Comparison of ENCODE assay signal across 8 mouse cellular contexts in the genomic region with DNA sequence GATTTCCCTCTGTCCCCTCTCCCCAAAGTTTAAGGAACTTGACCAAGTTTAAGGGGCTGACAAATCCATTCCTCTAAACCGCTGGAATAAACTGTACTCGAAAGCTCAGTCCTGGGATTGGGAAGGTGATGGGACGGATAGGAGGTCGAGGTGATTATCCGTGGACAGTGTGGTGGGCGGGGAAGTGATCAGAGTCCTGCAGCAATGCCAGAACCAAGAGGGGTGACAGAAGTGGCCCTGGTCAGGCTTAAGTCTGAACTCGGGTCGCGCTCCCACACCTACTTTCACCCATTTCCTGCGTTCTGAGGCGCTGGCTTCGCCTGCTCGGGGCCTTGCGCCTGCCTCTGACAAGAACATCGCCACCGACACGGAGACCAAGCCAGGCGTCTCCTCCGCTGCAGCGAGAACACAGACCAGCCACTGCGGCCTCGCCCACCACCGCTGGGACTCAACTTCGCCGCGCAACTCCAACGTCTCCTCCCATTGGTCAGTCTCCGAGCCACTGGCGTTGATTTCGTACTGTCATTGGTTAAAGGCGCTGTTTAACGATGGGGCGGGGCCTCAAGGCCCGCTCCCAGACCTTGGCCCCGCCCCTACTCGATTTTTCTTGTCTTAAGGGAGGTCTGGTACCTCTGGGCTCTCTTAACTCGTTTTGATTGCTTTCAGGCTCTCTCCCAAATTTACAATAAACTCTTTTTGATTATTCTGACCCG. TPM values are rescaled to one million over a fixed set of nuclear protein-coding genes. Genes with fewer than 3 reads are reported as not detected.
DNase-seq lines count a peak whose midpoint lies in the region; ATAC-seq and TF ChIP-seq lines count a peak whose summit lies in the region.

No protein-coding gene starts in this region.

- H3K79me2 ChIP-seq in C2C12 (ENCODE audit: control insufficient read depth, insufficient read depth) = peaks cover 10% of the 10 kb centered on the region

- TF ChIP-seq CTCF in C2C12 (IDR thresholded peaks at IDR 0.05; ENCODE audit: control insufficient read depth, insufficient read depth, insufficient read length) = no peak
- no peak for TF ChIP-seq CTCF in brain, embryonic 14.5 days (IDR thresholded peaks at IDR 0.05; ENCODE audit: borderline replicate concordance, extremely low read depth, insufficient read depth, insufficient read length)
- TF ChIP-seq CTCF in kidney, postnatal 0 days (IDR thresholded peaks at IDR 0.05; ENCODE audit: low read depth) = no peak

- no peaks in the 10 kb centered on the region for H3K36me3 ChIP-seq in C2C12 (ENCODE audit: control insufficient read depth, insufficient read depth)
- H3K36me3 ChIP-seq in erythroblast, embryonic 14.5 days (ENCODE audit: control insufficient read depth) = peaks cover 11% of the 10 kb centered on the region
- H3K36me3 ChIP-seq in heart, embryonic 12.5 days = peaks cover 3% of the 10 kb centered on the region; the same call in 1 of the 2 replicates
- no peaks in the 10 kb centered on the region for H3K36me3 ChIP-seq in kidney, postnatal 0 days (ENCODE audit: insufficient read depth, low read length)
- no peaks in the 10 kb centered on the region for H3K36me3 ChIP-seq in liver, embryonic 11.5 days (ENCODE audit: control insufficient read depth, insufficient read depth, low read length)
- no peaks in the 10 kb centered on the region; the same call in 1 of the 2 replicates for H3K36me3 ChIP-seq in stomach, embryonic 14.5 days (ENCODE audit: control insufficient read depth, insufficient read depth, low read length)

- ATAC-seq in heart, embryonic 12.5 days (ENCODE audit: insufficient number of reproducible peaks, low FRiP score) = peak; percentile 94
- peak; percentile 95 for ATAC-seq in kidney, postnatal 0 days (replicated peaks; ENCODE audit: low FRiP score, low read depth)
- ATAC-seq in liver, embryonic 11.5 days (replicated peaks; ENCODE audit: low FRiP score) = peak; percentile 91
- peak; percentile 95 for ATAC-seq in stomach, embryonic 14.5 days (ENCODE audit: insufficient number of reproducible peaks, insufficient read depth, low FRiP score, low read depth)

- H3K4me2 ChIP-seq in heart, embryonic 12.5 days = peak overlapping the region; percentile 88
- peak overlapping the region; percentile 94 for H3K4me2 ChIP-seq in kidney, postnatal 0 days (ENCODE audit: low read length)
- peak overlapping the region; percentile 94 for H3K4me2 ChIP-seq in liver, embryonic 11.5 days
- peak overlapping the region; percentile 78 for H3K4me2 ChIP-seq in stomach, embryonic 14.5 days (replicated peaks; ENCODE audit: low read depth, low read length)

- H3ac ChIP-seq in C2C12 (ENCODE audit: control insufficient read depth, insufficient read length, low read depth) = peak overlapping the region; percentile 93

- no peaks in the 10 kb centered on the region for H3K79me3 ChIP-seq in C2C12 (ENCODE audit: low read depth)

- no peaks in the 10 kb centered on the region for H3K27me3 ChIP-seq in C2C12 (ENCODE audit: control insufficient read depth, insufficient read depth, insufficient read length)
- no peaks in the 10 kb centered on the region for H3K27me3 ChIP-seq in erythroblast, embryonic 14.5 days (ENCODE audit: control insufficient read depth)
- H3K27me3 ChIP-seq in heart, embryonic 12.5 days (replicated peaks) = no peaks in the 10 kb centered on the region
- H3K27me3 ChIP-seq in kidney, postnatal 0 days (ENCODE audit: insufficient read depth, low read length) = no peaks in the 10 kb centered on the region
- H3K27me3 ChIP-seq in liver, embryonic 11.5 days (replicated peaks; ENCODE audit: control insufficient read depth, insufficient read depth, low read length) = no peaks in the 10 kb centered on the region
- no peaks in the 10 kb centered on the region for H3K27me3 ChIP-seq in stomach, embryonic 14.5 days (ENCODE audit: control insufficient read depth, insufficient read depth, low read length)

- WGBS in heart, embryonic 12.5 days = under 1% methylated on average over 38 of the region's 38 CpGs
- under 1% methylated on average over 38 of the region's 38 CpGs for WGBS in kidney, postnatal 0 days
- WGBS in liver, embryonic 11.5 days = under 1% methylated on average over 38 of the region's 38 CpGs
- under 1% methylated on average over 38 of the region's 38 CpGs for WGBS in stomach, embryonic 14.5 days

- peak; percentile 98 for DNase-seq in brain, embryonic 14.5 days (ENCODE audit: low read depth)
- DNase-seq in kidney, postnatal 0 days (ENCODE audit: low spot score) = peak; percentile 99
- peak; percentile 88 for DNase-seq in liver, embryonic 11.5 days (ENCODE audit: low spot score)
- peak; percentile 95 for DNase-seq in naive thymus-derived CD4-positive, alpha-beta T cell, adult 2 months (ENCODE audit: low read depth)

- no peaks in the 10 kb centered on the region for H3K9me3 ChIP-seq in erythroblast, embryonic 14.5 days (ENCODE audit: control insufficient read depth, low read length)
- H3K9me3 ChIP-seq in heart, embryonic 12.5 days (replicated peaks) = no peaks in the 10 kb centered on the region
- no peaks in the 10 kb centered on the region for H3K9me3 ChIP-seq in kidney, postnatal 0 days (replicated peaks; ENCODE audit: low read length)
- no peaks in the 10 kb centered on the region for H3K9me3 ChIP-seq in liver, embryonic 11.5 days (ENCODE audit: control insufficient read depth, low read length)
- H3K9me3 ChIP-seq in stomach, embryonic 14.5 days (ENCODE audit: control insufficient read depth, low read depth, low read length) = no peaks in the 10 kb centered on the region

- no peak for TF ChIP-seq POLR2A in brain, embryonic 14.5 days (IDR thresholded peaks at IDR 0.05; ENCODE audit: borderline replicate concordance, extremely low read depth, insufficient read depth, insufficient read length, poor library complexity, severe bottlenecking)

- peak overlapping the region; percentile 84 for H3K9ac ChIP-seq in heart, embryonic 12.5 days
- H3K9ac ChIP-seq in kidney, postnatal 0 days (ENCODE audit: low read depth, low read length) = peak overlapping the region; percentile 31
- H3K9ac ChIP-seq in liver, embryonic 11.5 days (ENCODE audit: low read depth, low read length) = peak overlapping the region; percentile 70
- H3K9ac ChIP-seq in stomach, embryonic 14.5 days (replicated peaks; ENCODE audit: low read depth, low read length) = peak overlapping the region; percentile 37

- peak overlapping the region; percentile 87; the same call in 1 of the 2 replicates for H3K27ac ChIP-seq in heart, embryonic 12.5 days (ENCODE audit: poor library complexity, severe bottlenecking)
- no peak overlapping the region for H3K27ac ChIP-seq in kidney, postnatal 0 days
- H3K27ac ChIP-seq in liver, embryonic 11.5 days (ENCODE audit: low read depth, low read length) = peak overlapping the region; percentile 78
- H3K27ac ChIP-seq in stomach, embryonic 14.5 days (ENCODE audit: low read length) = peak overlapping the region; percentile 79; the same call in 1 of the 2 replicates

- peaks cover 39% of the 10 kb centered on the region for H3K4me1 ChIP-seq in erythroblast, embryonic 14.5 days (ENCODE audit: control insufficient read depth)
- H3K4me1 ChIP-seq in heart, embryonic 12.5 days (replicated peaks) = peaks cover 23% of the 10 kb centered on the region
- H3K4me1 ChIP-seq in kidney, postnatal 0 days (replicated peaks; ENCODE audit: insufficient read depth, low read length) = peaks cover 10% of the 10 kb centered on the region; the same call in 1 of the 2 replicates
- H3K4me1 ChIP-seq in liver, embryonic 11.5 days (replicated peaks; ENCODE audit: control insufficient read depth, insufficient read depth, low read length) = peaks cover 15% of the 10 kb centered on the region
- peaks cover 16% of the 10 kb centered on the region for H3K4me1 ChIP-seq in stomach, embryonic 14.5 days (ENCODE audit: control insufficient read depth, insufficient read depth, low read length)

- H3K4me3 ChIP-seq in C2C12 (ENCODE audit: insufficient read depth, poor library complexity, severe bottlenecking) = peak overlapping the region; percentile 67
- H3K4me3 ChIP-seq in erythroblast, embryonic 14.5 days (replicated peaks) = peak overlapping the region; percentile 72
- H3K4me3 ChIP-seq in heart, embryonic 12.5 days = peak overlapping the region; percentile 91
- peak overlapping the region; percentile 65 for H3K4me3 ChIP-seq in kidney, postnatal 0 days (replicated peaks; ENCODE audit: low read depth, low read length)
- H3K4me3 ChIP-seq in liver, embryonic 11.5 days (ENCODE audit: low read depth, low read length) = peak overlapping the region; percentile 77
- H3K4me3 ChIP-seq in stomach, embryonic 14.5 days (ENCODE audit: low read depth, low read length) = peak overlapping the region; percentile 86

TF ChIP-seq in C2C12, 6 proteins besides CTCF, POLR2A, EP300 and RAD21:
- TF ChIP-seq USF1 (IDR thresholded peaks at IDR 0.05; ENCODE audit: low read depth) (no peak), MAX (IDR thresholded peaks at IDR 0.05) (peak; percentile 25), CEBPB (IDR thresholded peaks at IDR 0.05; ENCODE audit: low read depth) (no peak), MYOG (IDR thresholded peaks at IDR 0.05; ENCODE audit: control insufficient read depth, extremely low read depth, insufficient read length) (no peak), MYOD1 (IDR thresholded peaks at IDR 0.05; ENCODE audit: control insufficient read depth, insufficient read length, low read depth) (no peak)

RNA-seq across cellular contexts. Expression of a gene that starts 1.1 kb away (rescaled TPM):
- polyA plus RNA-seq in C2C12 (2012; fragmentation: generic; extraction: Trizol) = 4.7 TPM
- polyA plus RNA-seq in brain, embryonic 14.5 days (2012; rRNA removed) = 3.8 and 6.0 TPM in 2 replicates
- polyA plus RNA-seq in erythroblast, embryonic 14.5 days (2012) = 0.94 and 1.8 TPM in 2 replicates
- 10.0 and 11.8 TPM in 2 replicates for polyA plus RNA-seq in heart, embryonic 12.5 days (2016; fragmentation: Nextera tagmentation; extraction: Ambion mirVana)
- polyA plus RNA-seq in kidney, postnatal 0 days (2015; fragmentation: Nextera tagmentation; extraction: Ambion mirVana) = 6.8 and 8.3 TPM in 2 replicates
- polyA plus RNA-seq in liver, embryonic 11.5 days (2014; fragmentation: Nextera tagmentation; extraction: Ambion mirVana) = 8.8 and 8.9 TPM in 2 replicates
- 12.9 and 14.7 TPM in 2 replicates for polyA plus RNA-seq in stomach, embryonic 14.5 days (2014; fragmentation: Nextera tagmentation; extraction: Ambion mirVana)

RNA-seq across cellular contexts. Expression of a gene that starts 1.2 kb away (rescaled TPM):
- 39.5 TPM for polyA plus RNA-seq in C2C12 (2012; fragmentation: generic; extraction: Trizol)
- polyA plus RNA-seq in brain, embryonic 14.5 days (2012; rRNA removed) = 47.3 and 57.5 TPM in 2 replicates
- 0.66 and 2.1 TPM in 2 replicates for polyA plus RNA-seq in erythroblast, embryonic 14.5 days (2012)
- 29.9 and 32.6 TPM in 2 replicates for polyA plus RNA-seq in heart, embryonic 12.5 days (2016; fragmentation: Nextera tagmentation; extraction: Ambion mirVana)
- polyA plus RNA-seq in kidney, postnatal 0 days (2015; fragmentation: Nextera tagmentation; extraction: Ambion mirVana) = 31.3 and 37.9 TPM in 2 replicates
- polyA plus RNA-seq in liver, embryonic 11.5 days (2014; fragmentation: Nextera tagmentation; extraction: Ambion mirVana) = 64.8 and 72.6 TPM in 2 replicates
- 57.0 and 61.1 TPM in 2 replicates for polyA plus RNA-seq in stomach, embryonic 14.5 days (2014; fragmentation: Nextera tagmentation; extraction: Ambion mirVana)

Comparison
In these comparisons a context has a peak if more than half of its experiments do, and no peak if none do; other contexts are left out.
1. H3K9ac ChIP-seq: peak in every context shown above with its lines; median percentile 84 in heart, embryonic 12.5 days; 70 in liver, embryonic 11.5 days; 37 in stomach, embryonic 14.5 days; 31 in kidney, postnatal 0 days.